Mouse (Mus musculus) kidney, embryonic 16.5 days (tissue): ENCODE data around the gene Arhgef2. TPM values are rescaled to one million over a fixed set of nuclear protein-coding genes. Genes with fewer than 3 reads are reported as not detected.

ENCODE experiments used
- ATAC-seq: fragments of 200-750 bp; cut with Nextera tagmentation; 2 replicates; pipeline ENCODE4 v1.8.0; 2017; ENCODE audit warnings: moderate TSS enrichment; ENCODE audit not compliant: low FRiP score, low TSS enrichment
- H3K27ac ChIP-seq: fragments of 300-500 bp; sonication (generic); 2 replicates; pipeline ENCODE4 v1.5.1; 2014; ENCODE audit warnings: low read length
- H3K27me3 ChIP-seq: fragments of 300-500 bp; sonication (generic); 2 replicates; pipeline ENCODE4 v1.6.1; 2014; ENCODE audit warnings: low read length, control low read depth, mixed read lengths; ENCODE audit not compliant: insufficient read depth
- H3K36me3 ChIP-seq: fragments of 300-500 bp; sonication (generic); 2 replicates; pipeline ENCODE4 v1.6.1; 2014; ENCODE audit warnings: low read length, control low read depth, mixed read lengths; ENCODE audit not compliant: insufficient read depth
- H3K4me1 ChIP-seq: fragments of 300-500 bp; sonication (generic); 2 replicates; pipeline ENCODE4 v1.6.1; 2014; ENCODE audit warnings: low read length, control low read depth, mixed read lengths; ENCODE audit not compliant: insufficient read depth
- H3K4me2 ChIP-seq: fragments of 300-500 bp; sonication (generic); replicated peaks from 2 replicates; pipeline ENCODE4 v1.6.1; 2014; ENCODE audit warnings: low read depth, low read length
- H3K4me3 ChIP-seq: fragments of 300-500 bp; sonication (generic); 2 replicates; pipeline ENCODE4 v1.5.1; 2014; ENCODE audit warnings: mild to moderate bottlenecking, low read length
- H3K9ac ChIP-seq: fragments of 300-500 bp; sonication (generic); replicated peaks from 2 replicates; pipeline ENCODE4 v1.6.1; 2014; ENCODE audit warnings: low read length
- H3K9me3 ChIP-seq: fragments of 300-500 bp; sonication (generic); 2 replicates; pipeline ENCODE4 v1.6.1; 2016; ENCODE audit warnings: low read length, control low read depth
- WGBS: fragments of 180-500 bp; shearing (Covaris S2); extraction: QIAGEN DNeasy Blood & Tissue Kit; methylation state at CpG from one replicate; pipeline ENCODE4 v1.1.7; 2014; 5-methylcytosine and 5-hydroxymethylcytosine counted together
- polyA plus RNA-seq: library from polyadenylated mRNA; unstranded; fragments of >200 nt; fragmentation: Nextera tagmentation; extraction: Ambion mirVana; gene quantifications from 2 replicates; pipeline ENCODE4 v1.2.1, GENCODE M21; 2015

Arhgef2 gene
- polyA plus RNA-seq, 1 experiment from 2014 or later = 103 TPM

DNA sequence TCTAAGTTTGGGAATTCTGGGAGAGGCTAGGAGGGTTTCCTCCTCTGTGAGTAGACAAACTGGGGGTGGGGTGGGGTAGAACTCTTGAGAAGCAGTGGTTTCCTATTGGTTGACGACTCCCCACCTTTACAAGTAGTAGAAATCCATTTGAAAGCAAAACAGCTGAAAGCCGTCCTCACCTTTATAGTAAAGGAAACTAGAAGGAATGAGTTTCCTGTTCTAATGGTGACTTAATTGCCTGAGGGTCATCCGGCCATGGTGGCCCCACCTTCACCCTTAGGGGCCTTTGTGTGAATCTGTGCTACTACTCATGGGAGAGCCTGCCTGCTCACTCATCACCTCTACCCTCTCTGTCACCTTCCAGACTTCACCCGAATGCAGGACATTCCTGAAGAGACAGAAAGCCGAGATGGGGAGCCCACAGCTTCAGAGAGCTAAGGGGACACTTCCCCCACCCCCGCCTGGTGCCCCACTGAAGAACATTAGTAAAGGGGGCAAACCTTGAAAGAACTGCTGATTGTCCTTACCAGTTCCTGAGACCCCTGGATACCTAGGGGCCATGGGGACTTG lies 40.7 kb downstream of the Arhgef2 start:
- Histone ChIP-seq H3K4me1 (no peaks in the 10 kb centered on the region), H3K9me3 (no peaks in the 10 kb centered on the region), H3K27ac (no peak overlapping the region), H3K36me3 (peaks cover 68% of the 10 kb centered on the region), H3K4me2 (no peak overlapping the region), H3K9ac (no peak overlapping the region), H3K4me3 (no peak overlapping the region), H3K27me3 (no peaks in the 10 kb centered on the region)
- no peak for ATAC-seq
- WGBS = 54% methylated on average over 6 of the region's 6 CpGs

DNA sequence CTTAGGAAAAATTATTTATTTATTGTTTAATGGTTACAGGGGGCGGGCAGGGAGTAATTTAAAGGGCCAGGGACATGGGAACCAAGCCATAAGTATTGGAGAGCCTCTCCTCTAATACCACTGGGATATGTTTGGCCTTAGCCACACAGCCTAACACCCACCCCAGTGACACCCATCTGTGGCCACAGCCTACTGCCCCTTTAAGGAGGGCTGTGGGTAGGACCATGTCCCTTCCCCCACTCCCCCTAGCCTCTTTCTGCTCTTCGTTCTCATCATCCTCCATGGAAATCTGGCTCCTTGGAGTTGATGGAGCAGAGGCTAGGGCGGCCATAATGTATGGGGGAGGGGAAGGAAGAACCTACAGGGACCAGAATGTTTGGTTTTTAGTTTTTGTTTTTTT lies 41.3 kb downstream of the Arhgef2 start:
- H3K9ac ChIP-seq = no peak overlapping the region
- WGBS = 82% methylated on average over 3 of the region's 3 CpGs
- no peak overlapping the region for H3K27ac ChIP-seq
- H3K4me1 ChIP-seq = no peaks in the 10 kb centered on the region
- peaks cover 62% of the 10 kb centered on the region for H3K36me3 ChIP-seq
- H3K9me3 ChIP-seq = no peaks in the 10 kb centered on the region
- H3K27me3 ChIP-seq = no peaks in the 10 kb centered on the region
- ATAC-seq = no peak
- no peak overlapping the region for H3K4me2 ChIP-seq
- no peak overlapping the region for H3K4me3 ChIP-seq

DNA sequence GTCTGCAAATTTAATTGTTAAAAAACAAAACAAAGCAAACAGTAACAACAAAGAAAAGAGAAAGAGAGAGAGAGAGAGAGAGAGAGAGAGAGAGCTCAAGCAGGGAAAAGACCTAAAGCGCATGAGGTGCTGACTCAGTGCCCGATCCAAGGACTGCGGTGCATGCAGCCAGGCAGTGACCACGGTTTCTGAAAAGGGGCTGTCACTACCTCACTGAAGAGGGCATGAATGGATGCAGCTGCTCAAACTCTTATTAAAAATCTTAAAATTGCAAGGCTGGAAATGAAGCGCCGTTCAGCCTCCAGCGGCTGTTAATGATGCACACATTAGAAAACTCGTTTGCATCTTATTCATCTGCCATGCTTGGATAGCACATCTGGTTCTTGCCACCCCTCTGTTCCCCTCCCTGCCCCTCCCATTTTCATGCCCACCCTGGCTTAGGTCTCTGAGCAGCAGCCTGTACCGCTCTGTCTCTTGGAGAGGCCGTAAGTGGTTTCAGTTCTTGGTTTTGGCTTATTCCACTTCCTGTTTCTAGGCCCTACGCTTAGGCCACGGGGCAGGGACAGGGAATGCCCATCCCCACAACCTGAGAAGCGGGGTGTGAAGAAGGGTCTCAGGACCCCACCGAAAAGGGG lies 42.1 kb downstream of the Arhgef2 start:
- Histone ChIP-seq H3K4me1 (no peaks in the 10 kb centered on the region), H3K9me3 (no peaks in the 10 kb centered on the region), H3K27ac (no peak overlapping the region), H3K27me3 (no peaks in the 10 kb centered on the region), H3K9ac (no peak overlapping the region), H3K36me3 (peaks cover 54% of the 10 kb centered on the region), H3K4me3 (no peak overlapping the region), H3K4me2 (no peak overlapping the region)
- WGBS = 89% methylated on average over 14 of the region's 14 CpGs
- ATAC-seq = no peak

DNA sequence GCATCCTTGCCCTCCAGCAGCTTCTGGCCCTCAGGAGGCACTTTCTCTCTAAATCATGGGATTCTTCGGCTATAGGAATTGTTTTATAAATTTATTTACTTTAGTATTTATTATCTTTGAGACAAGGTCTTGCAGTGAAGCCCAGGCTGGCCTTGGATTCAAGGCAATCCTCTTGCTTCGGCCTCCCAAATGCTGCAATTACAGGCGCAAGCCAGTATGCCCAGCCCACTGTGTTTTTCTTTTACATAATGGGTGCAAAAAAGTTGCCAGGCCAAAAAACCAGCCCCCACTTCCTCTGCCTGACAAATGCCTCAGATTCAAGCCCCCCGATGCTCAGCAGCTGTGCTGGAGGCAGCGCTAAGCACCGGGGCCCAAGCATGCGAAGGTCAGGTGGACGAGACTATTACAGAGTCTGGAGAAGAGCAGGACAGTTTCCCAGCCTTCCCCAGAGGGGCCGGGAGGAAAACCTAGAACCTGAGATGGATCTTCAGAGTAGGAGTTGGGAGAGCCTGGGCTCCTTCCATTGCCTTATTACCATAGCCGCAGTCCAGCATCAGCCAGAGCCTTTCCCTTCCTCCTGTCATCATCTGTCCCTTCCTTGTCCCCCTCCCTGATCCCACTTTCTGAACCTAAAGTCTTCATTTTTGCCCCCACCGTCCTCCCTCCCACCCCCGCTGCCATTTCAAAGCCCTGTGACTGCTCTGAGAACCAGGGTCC lies 42.8 kb downstream of the Arhgef2 start:
- Histone ChIP-seq H3K4me2 (no peak overlapping the region), H3K9me3 (no peaks in the 10 kb centered on the region), H3K27me3 (no peaks in the 10 kb centered on the region), H3K4me1 (no peaks in the 10 kb centered on the region), H3K36me3 (peaks cover 47% of the 10 kb centered on the region), H3K27ac (no peak overlapping the region), H3K9ac (no peak overlapping the region), H3K4me3 (no peak overlapping the region)
- no peak for ATAC-seq
- WGBS = 87% methylated on average over 12 of the region's 12 CpGs

- Histone ChIP-seq H3K4me1 (no peaks in the 10 kb centered on the region), H3K36me3 (peaks cover 42% of the 10 kb centered on the region), H3K9ac (no peak overlapping the region), H3K4me3 (no peak overlapping the region), H3K9me3 (no peaks in the 10 kb centered on the region), H3K27ac (no peak overlapping the region), H3K27me3 (no peaks in the 10 kb centered on the region), H3K4me2 (no peak overlapping the region)
- no peak for ATAC-seq
- 80% methylated on average over 10 of the region's 10 CpGs for WGBS
Measured at GRCm38 (mm10) chr3:88649186-88649585, 43.4 kb downstream of the Arhgef2 start.

GRCm38 (mm10) chr3:88649967-88650366 lies 44.2 kb downstream of the Arhgef2 start:
- Histone ChIP-seq H3K36me3 (peaks cover 36% of the 10 kb centered on the region), H3K9me3 (no peaks in the 10 kb centered on the region), H3K4me3 (no peak overlapping the region), H3K4me2 (no peak overlapping the region), H3K9ac (no peak overlapping the region), H3K27me3 (no peaks in the 10 kb centered on the region), H3K27ac (no peak overlapping the region), H3K4me1 (no peaks in the 10 kb centered on the region; the same call in 1 of the 2 replicates)
- ATAC-seq = no peak
- 96% methylated on average over 13 of the region's 13 CpGs for WGBS

- Histone ChIP-seq H3K9ac (no peak overlapping the region), H3K27me3 (no peaks in the 10 kb centered on the region), H3K9me3 (no peaks in the 10 kb centered on the region), H3K4me1 (no peaks in the 10 kb centered on the region; the same call in 1 of the 2 replicates), H3K4me3 (no peak overlapping the region), H3K36me3 (peaks cover 28% of the 10 kb centered on the region), H3K27ac (no peak overlapping the region), H3K4me2 (no peak overlapping the region)
- ATAC-seq = no peak
- 69% methylated on average over 13 of the region's 13 CpGs for WGBS
Measured at GRCm38 (mm10) chr3:88650713-88651504, 45.1 kb downstream of the Arhgef2 start.

GRCm38 (mm10) chr3:88651669-88652618 lies 46.2 kb downstream of the Arhgef2 start:
- 73% methylated on average over 18 of the region's 18 CpGs for WGBS
- no peak for ATAC-seq
- no peak overlapping the region for H3K4me2 ChIP-seq

More at GRCm38 (mm10) chr3:88651669-88652618, 46.2 kb downstream of the Arhgef2 start:
- no peaks in the 10 kb centered on the region; the same call in 1 of the 2 replicates for H3K4me1 ChIP-seq
- no peak overlapping the region for H3K4me3 ChIP-seq
- no peaks in the 10 kb centered on the region for H3K9me3 ChIP-seq
- no peak overlapping the region for H3K9ac ChIP-seq
- H3K36me3 ChIP-seq = peaks cover 18% of the 10 kb centered on the region
- H3K27ac ChIP-seq = no peak overlapping the region
- no peaks in the 10 kb centered on the region for H3K27me3 ChIP-seq
